Mouse (Mus musculus): Measurements from ENCODE around the gene Gm8453.
"Not testable (repeated sequence)": the region's sequence is repeated elsewhere in the genome, so short reads cannot be mapped to it uniquely, and the experiment has no call there.

Gm8453 gene

GRCm38 (mm10) chr7:22229384-22229783, at the start of gene Gm8453:
TSS of gene Gm8453 (minus strand) at chr7:22229484.
- DNase-seq (ENCODE audit: extremely low spot score), result not testable (repeated sequence)

DNA sequence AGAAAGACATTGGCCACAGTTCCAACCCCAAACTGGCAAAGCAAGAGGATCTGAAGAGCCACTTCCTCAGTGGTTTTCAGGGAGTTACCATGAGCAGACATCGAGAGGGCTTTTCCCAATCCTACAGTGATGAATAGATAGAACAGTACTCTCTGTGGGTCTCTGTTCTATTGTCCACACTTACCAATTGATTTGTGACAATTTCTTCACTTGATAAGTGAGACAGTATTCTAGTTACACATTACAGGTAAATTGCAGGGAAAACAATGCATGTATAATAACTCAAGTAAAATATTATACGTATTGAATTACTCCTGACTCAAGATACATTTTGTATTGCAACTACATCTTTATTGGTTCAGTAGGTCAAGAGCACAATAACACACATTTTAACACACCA, 28.1 kb downstream of the Gm8453 start, which contains the start of gene Gm8653:
Gm8653 (minus strand) TSS at position 101 of the 400 bp plus-strand sequence.
- DNase-seq (ENCODE audit: extremely low spot score), result not testable (repeated sequence)

DNA sequence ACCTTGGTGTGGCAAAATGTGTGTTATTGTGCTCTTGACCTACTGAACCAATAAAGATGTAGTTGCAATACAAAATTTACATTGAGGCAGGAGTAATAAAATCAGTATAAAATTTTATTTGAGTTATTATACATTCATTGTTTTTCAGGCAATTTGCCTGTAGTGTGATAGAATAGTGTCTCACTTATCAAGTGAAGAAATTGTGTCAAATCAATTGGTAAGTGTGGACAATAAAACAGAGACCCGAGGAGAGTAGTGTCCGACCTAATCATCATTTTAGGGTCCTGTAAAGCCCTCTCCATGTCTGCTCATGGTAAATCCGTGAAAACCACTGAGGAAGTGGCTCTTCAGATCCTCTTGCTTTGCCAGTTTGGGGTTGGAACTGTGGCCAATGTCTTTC, 40.2 kb downstream of the Gm8453 start, which contains the start of gene Vmn1r143:
Vmn1r143 (plus strand) TSS at position 301 of the 400 bp plus-strand sequence.
- not testable (repeated sequence) for DNase-seq (ENCODE audit: extremely low spot score)

All from embryo, embryonic 9.5 days (tissue).